Mouse (Mus musculus) v-Abl transformed pro-B cells (cell line): ENCODE measurements at regions not wholly inside any gene's neighbourhood (a gene's known extent, or its start where the extent isn't known, plus 50 kb on each side); places are given as distances from the start of the nearest gene placed in this dataset.

ENCODE experiments used
- in situ Hi-C, 2 experiments: fragments of 400-800 bp; cut with MboI; formaldehyde crosslinking; loops; one replicate each; pipeline ENCODE4 v1.15.1; 2025; ENCODE audit not compliant: unreplicated experiment in 2 of 2

DNA sequence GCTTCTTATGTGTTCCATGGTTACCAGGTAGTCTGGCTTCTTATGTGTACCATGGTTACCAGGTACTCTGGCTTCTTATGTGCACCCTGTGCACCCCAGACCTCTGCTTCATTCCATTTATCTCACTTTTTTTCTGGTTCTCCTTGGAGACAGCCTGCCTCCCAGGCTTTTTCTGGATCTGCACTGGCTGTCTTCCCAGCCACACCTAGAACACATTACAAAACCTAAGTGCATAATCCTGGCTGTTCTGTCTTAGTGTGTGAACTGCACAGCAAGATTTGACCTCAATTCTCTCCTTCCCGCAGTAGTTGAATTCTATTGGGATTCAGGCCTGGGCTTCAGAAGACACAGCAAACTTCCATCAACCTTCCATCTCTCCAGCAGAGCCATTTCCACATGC, 586.2 kb upstream of the Arpp21 start:
- in situ Hi-C loops: loop anchor here in 1 of 2 experiments (25.0 kb wide), 1 partner anchor 860 kb away; no protein-coding TSS in a partner anchor

DNA sequence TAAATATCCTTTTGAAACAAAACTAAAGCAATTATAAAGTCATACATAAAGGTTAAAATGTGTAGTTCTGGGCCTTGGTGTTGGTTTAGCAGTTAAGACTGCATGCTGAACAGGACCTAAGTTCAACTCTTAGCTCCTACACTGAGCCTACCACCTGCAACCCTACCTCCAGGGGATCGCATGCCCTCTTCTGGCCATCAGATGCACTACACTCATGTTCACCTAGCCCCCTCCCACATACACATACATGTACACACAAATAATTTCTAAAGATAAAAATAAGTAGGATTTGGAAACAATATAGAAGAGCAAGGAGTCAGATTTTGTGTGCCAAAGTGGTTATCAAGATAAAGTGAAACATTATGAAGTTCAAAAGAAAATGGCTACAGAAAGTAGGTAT, 576.2 kb upstream of the Arpp21 start:
- in situ Hi-C loops: loop anchor here in 1 of 2 experiments (25.0 kb wide), 1 partner anchor 850 kb away; no protein-coding TSS in a partner anchor

DNA sequence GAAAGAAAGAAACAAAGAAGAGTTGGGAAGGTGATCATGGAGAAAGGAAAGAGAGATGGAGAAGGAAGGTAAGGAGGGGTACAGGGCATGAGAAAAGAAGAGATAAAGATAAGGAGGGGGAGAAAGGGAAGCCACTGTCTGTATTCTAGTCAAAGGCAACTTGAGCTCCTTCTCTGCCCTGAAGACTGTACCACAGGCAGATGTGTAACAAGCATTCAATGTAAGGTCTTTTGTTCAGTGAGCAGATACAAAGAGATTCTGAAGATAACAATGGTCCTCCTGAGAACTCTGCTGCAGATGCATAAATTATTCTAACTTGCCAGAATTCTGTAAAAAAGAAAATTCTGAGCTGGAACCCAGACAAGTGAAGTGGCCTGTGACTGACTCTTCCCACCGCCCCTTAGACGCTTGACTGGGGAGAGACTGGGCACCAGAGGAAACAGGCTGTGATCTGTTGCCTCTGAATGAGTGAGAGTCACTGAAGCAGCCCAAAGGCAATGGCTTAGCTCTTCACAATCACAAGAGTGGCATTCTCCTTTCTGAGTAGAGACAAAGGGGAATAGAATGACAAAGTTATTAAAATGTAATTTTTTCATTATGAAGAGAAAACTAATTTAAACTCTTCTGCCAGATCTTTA, 564.0 kb upstream of the Arpp21 start:
- in situ Hi-C loops: loop anchor here in 1 of 2 experiments (25.0 kb wide), 1 partner anchor 837 kb away; no protein-coding TSS in a partner anchor

DNA sequence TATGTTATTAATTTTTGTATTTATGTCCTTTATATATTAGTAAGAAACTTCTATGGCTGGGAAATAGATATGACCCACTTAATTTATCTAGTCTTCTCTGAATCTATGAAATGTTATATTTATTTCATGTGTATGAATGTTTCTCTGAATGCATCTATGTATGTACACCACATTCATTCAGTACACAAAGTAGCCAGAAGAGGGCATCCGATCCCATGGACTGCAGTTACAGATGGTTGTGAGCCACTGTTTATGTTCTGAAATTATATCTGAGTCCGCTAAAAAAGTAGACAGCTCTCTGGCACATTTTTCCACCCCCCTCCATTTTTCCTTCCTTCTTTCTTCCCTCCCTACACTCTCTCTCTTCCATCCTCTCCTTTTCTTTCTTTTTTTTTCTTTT, 557.8 kb upstream of the Arpp21 start:
- in situ Hi-C loops: no loop called here

DNA sequence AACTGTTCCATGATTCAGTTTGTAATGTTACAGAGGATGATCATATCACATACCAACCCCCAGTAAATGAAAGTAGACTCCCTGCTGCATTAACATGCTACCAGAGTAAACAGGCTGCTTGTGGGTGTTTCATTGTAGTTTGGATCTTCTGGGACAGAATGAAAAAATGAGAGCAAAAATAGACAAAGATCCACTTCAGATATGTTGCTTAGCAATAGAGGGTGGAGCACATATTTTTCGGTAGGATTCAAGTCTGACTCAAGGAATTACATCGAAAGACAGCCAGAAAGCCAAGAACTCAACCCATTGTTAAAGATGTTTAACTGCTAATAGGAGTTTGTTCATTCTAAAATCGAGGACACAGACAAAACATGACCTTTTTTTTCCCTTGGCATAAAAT, 536.2 kb upstream of the Arpp21 start:
- in situ Hi-C loops: no loop called here

DNA sequence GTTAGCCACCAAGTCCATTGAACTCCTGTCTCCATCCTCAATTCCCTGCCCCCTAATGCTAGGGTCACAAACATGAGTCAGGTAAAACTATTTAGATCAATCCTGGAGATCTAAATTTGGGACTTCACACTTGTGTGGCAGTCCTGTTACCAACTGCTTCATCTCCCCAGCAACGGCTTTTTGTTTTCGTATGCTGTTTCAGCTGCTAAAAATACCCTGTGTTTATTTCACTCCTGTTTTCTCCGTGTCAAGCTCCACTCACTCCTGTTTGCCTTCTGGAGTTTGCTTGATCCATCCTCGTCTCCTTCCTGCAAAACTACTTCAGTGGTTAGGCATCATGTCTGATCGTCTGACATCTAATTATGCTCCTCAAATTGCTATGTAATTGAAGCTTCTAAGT, 508.9 kb upstream of the Arpp21 start:
- in situ Hi-C loops: no loop called here

- in situ Hi-C loops: no loop called here
Observed at GRCm38 (mm10) chr9:112743871-112744590, 508.3 kb upstream of the Arpp21 start.

DNA sequence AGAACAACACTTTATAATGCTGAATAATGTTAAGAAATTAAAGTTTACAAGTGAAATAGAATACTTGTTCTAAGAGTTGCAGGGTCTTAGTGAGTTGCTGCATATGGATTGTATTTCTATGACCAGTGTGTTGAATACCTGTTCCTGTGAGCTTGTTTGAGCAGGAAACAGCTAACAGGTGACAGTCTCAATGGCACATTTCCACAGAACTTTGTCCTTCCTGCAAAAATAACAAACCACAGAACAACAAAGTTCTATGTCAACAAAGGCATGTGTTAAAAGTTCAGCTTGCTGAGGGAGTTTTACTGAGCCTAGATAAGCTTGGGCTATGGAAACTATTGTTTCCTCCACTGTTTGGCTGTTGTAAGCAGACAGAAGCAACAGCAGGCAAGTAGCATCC, 500.0 kb upstream of the Arpp21 start:
- in situ Hi-C loops: no loop called here

DNA sequence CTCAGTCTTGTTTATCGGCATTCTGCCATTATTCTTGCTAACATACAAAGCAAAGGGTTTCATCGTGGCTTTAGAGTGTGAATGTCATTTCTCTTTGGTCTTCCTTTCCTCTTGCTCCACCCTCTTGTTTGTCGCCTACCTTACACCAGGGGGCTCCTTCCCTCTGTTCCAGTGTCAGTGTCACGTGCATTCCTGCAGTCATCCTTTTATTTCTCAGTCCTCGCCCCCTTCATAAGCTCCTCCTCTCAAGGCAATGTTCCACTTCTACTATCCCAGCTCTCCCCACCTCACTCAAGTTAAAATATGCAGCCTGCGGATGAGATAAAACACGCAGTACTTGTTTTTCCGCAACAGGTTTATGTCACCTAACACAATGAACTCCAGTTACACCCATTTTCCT, 489.8 kb upstream of the Arpp21 start:
- in situ Hi-C loops: no loop called here

DNA sequence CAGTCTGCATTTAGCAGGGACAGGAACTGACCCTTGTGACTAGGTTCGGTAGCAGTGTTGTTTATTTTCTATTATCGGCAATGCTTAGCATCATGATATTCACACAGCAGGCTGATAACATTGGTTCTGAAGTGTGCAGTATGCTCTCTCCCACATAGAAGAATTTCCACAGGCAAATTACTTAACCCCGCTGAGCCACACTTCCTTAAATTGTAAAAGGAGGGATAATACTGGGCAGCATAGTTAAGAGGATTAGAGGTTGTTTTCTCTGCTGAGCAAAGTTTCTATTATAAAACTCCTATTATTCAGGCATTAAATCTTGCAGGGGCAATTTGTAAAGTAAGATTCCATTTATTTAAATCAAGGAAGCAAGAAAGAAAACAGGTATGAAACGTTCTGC, 489.4 kb upstream of the Arpp21 start:
- in situ Hi-C loops: no loop called here

DNA sequence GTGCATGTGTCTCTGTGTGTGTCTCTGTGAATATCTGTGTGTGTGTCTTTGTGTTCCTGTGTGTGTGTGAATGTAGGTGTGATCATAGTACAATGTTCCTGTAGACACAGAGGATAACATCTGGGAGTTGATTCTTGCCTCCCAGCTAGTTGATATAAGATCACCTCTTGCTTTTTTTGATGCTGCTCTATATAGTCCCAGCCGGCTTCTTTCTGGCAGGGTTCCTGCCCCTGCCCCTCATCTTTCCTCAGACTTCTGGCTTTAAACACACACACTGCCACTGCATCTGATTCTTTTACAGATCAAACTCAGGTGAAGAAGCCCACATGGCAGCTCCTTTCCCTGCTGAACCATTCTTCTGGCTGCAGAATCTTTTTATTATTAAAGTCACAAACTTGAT, 487.6 kb upstream of the Arpp21 start:
- in situ Hi-C loops: no loop called here

- in situ Hi-C loops: no loop called here
Observed at GRCm38 (mm10) chr9:112722501-112722900, 486.8 kb upstream of the Arpp21 start.

DNA sequence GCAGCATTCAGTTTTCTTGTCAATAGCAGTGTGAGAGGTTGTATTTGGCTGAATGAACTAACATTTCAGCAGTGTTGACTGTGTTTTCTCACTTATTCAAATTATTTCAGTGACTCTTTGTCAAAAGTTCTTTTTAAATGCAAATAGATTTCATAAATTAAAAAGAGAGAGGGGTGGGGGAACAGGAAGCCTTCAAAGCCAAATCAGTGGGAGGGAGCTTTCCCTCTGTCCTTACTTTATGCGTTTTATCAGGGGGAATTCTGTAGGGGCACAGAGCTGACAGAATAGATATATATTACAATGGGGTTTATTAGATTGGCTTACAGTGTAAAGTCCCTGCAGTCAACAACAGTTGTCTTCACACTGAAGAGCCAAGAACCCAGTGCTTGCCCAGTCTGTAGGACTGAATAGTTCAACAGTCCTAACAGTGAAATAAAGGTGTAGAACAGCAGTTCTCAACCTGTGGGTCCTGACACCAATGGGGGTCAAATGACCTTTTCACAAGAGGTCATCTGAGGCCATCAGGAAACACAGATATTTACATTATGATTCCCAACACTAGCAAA, 479.5 kb upstream of the Arpp21 start:
- in situ Hi-C loops: no loop called here

DNA sequence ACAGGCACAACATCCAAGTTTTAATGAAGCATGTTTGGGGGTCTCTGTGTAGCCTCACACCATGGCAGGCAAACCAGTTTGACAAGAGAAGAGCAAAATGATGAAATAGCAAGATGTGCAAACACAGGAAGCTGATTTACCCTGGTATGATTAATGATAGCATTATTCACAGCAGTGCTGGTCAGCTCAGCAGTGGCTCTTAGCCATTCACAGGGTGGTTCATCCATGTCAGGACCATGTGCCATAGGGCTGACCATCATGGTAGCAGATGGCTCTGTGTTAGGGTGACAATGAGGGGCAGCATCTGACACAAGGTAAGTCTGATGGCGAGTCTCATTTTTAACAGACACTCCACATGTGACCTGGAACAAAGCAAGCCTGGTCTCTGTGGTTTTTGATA, 443.1 kb upstream of the Arpp21 start:
- in situ Hi-C loops: no loop called here

GRCm38 (mm10) chr9:112675232-112675631, 439.5 kb upstream of the Arpp21 start:
- in situ Hi-C loops: no loop called here
